Mouse (Mus musculus) forebrain, postnatal 0 days (tissue): ENCODE results near the gene Naa20. TPM values are rescaled to one million over a fixed set of nuclear protein-coding genes. Genes with fewer than 3 reads are reported as not detected.
A peak's percentile ranks its signal among the peaks of the same experiment; 100 is the strongest.

Experiments
- ATAC-seq: fragments of 200-750 bp; cut with Nextera tagmentation; 2 replicates; pipeline ENCODE4 v1.8.0; 2017; ENCODE audit warnings: mild to moderate bottlenecking, moderate library complexity
- DNase-seq: peaks from one replicate; pipeline ENCODE4 v3.0.0-alpha.2; 2015
- H3K27ac ChIP-seq: fragments of 300-500 bp; sonication (generic); 2 replicates; pipeline ENCODE4 v1.5.1; 2014; ENCODE audit warnings: low read depth, mild to moderate bottlenecking, antibody characterized with exemption, low read length, moderate library complexity, mixed read lengths
- H3K27me3 ChIP-seq: fragments of 300-500 bp; sonication (generic); 2 replicates; pipeline ENCODE4 v1.6.1; 2014; ENCODE audit warnings: mild to moderate bottlenecking, low read length, mixed read lengths; ENCODE audit not compliant: insufficient read depth
- H3K36me3 ChIP-seq: fragments of 300-500 bp; sonication (generic); 2 replicates; pipeline ENCODE4 v1.6.1; 2014; ENCODE audit warnings: mild to moderate bottlenecking, moderate library complexity; ENCODE audit not compliant: insufficient read depth
- H3K4me1 ChIP-seq: fragments of 300-500 bp; sonication (generic); 2 replicates; pipeline ENCODE4 v1.6.1; 2014; ENCODE audit warnings: antibody characterized with exemption; ENCODE audit not compliant: insufficient read depth
- H3K4me2 ChIP-seq: fragments of 300-500 bp; sonication (generic); 2 replicates; pipeline ENCODE4 v1.6.1; 2014; ENCODE audit warnings: low read depth, mild to moderate bottlenecking, moderate library complexity
- H3K4me3 ChIP-seq: fragments of 300-500 bp; sonication (generic); 2 replicates; pipeline ENCODE4 v1.5.1; 2014; ENCODE audit warnings: low read depth, low read length, mixed read lengths
- H3K9ac ChIP-seq: fragments of 300-500 bp; sonication (generic); 2 replicates; pipeline ENCODE4 v1.6.1; 2014; ENCODE audit warnings: mild to moderate bottlenecking
- H3K9me3 ChIP-seq: fragments of 300-500 bp; sonication (generic); 2 replicates; pipeline ENCODE4 v1.6.1; 2016; ENCODE audit warnings: low read length
- CTCF ChIP-seq: sonication (generic); IDR thresholded peaks from 2 replicates; pipeline ENCODE4 v1.5.1; 2016; ENCODE audit warnings: antibody characterized with exemption, control low read depth, low read depth
- WGBS: fragments of 180-500 bp; shearing (Covaris S2); extraction: QIAGEN DNeasy Blood & Tissue Kit; methylation state at CpG from one replicate; pipeline ENCODE4 v1.1.7; 2014; 5-methylcytosine and 5-hydroxymethylcytosine counted together
- polyA plus RNA-seq: library from polyadenylated mRNA; unstranded; fragments of >200 nt; fragmentation: Nextera tagmentation; extraction: Ambion mirVana; gene quantifications from 2 replicates; pipeline ENCODE4 v1.2.1, GENCODE M21; 2015
- total RNA-seq: library from RNA; depleted of rRNA; stranded (reverse); fragments of >200 nt; gene quantifications from 2 replicates; pipeline ENCODE4 v1.2.3, GENCODE M21; 2014

Gene Naa20
- total and polyA plus RNA-seq, 2 experiments from 2014 or later: 124 to 152 TPM

DNA sequence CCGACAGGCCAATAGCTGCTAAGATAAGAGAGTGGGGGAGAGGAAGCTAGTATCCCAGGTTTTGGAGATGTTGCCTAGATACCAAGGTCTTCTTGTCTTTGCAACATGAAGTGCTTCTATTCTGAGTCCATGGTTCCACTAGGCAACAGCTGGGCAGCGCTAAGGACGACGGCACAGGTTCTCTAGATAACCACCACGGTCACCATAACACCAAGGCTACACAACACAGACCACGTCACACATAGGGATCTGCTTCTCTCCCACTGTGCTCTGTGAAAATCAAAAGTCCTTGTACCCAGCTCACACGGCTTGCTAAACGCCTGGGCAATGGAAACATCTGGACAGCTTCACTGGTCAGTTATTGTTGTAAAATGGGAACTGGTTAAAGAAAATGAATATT, 35.1 kb downstream of the Naa20 start:
- no peak overlapping the region for H3K4me2 ChIP-seq
- H3K9me3 ChIP-seq: no peaks in the 10 kb centered on the region
- TF ChIP-seq CTCF: no peak
- DNase-seq (no peak), ATAC-seq (no peak)
- H3K9ac ChIP-seq: no peak overlapping the region
- H3K27ac ChIP-seq: no peak overlapping the region
- H3K4me1 ChIP-seq: peaks cover 7% of the 10 kb centered on the region; the same call in 1 of the 2 replicates
- H3K4me3 ChIP-seq: no peak overlapping the region
- H3K36me3 ChIP-seq: 0 out of 2 replicates have a peak, but pooled peaks cover 6% of the 10 kb centered on the region
- H3K27me3 ChIP-seq: no peaks in the 10 kb centered on the region; the same call in 1 of the 2 replicates
- WGBS: 91% methylated on average over 8 of the region's 8 CpGs

DNA sequence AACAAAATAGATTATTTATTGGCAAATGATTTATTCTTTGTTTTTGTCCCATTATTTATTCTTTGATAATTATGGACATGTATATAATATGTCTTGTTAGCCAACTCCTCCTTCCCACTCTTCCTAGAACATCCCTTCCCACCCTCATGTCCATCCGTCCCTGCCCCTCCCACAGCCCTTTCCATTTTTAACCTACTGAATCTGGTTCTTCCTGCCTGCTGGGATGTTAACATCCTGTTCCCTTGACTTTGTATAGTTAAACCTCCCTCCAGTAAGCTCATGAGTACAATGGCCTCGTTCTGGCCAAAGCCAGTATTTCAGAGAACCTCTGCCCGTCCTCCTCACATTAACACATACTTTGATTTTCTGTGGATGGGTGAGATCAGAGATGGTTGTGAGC, 39.5 kb downstream of the Naa20 start:
- no peak for DNase-seq
- TF ChIP-seq CTCF: no peak
- WGBS: 81% methylated on average over 3 of the region's 3 CpGs
- Histone ChIP-seq H3K27me3 (no peaks in the 10 kb centered on the region; the same call in 1 of the 2 replicates), H3K27ac (no peak overlapping the region), H3K36me3 (no peaks in the 10 kb centered on the region), H3K4me3 (no peak overlapping the region), H3K9ac (no peak overlapping the region), H3K4me2 (no peak overlapping the region), H3K4me1 (no peaks in the 10 kb centered on the region), H3K9me3 (no peaks in the 10 kb centered on the region)
- ATAC-seq: no peak

DNA sequence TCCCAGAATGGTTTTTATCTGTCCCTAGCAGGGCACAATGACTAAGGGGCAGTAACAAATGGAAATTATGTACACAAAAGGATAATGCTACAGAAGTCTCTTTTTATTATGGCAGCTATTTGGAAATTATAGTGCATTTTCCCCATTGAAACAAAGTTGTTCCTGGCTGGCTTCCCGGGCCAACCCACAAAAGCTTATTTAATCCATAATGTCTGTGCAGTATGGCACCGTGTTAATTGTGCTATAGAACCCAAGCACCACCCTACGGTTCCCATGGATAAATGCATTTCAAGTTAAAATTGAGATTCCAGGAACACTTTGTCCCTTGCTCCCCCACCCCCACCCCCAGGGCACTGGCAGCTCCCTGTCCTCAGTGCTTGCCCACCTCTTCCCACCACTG, 42.4 kb downstream of the Naa20 start:
- Histone ChIP-seq H3K27ac (no peak overlapping the region), H3K36me3 (no peaks in the 10 kb centered on the region), H3K9me3 (no peaks in the 10 kb centered on the region), H3K27me3 (no peaks in the 10 kb centered on the region), H3K4me2 (no peak overlapping the region), H3K4me1 (no peaks in the 10 kb centered on the region), H3K9ac (no peak overlapping the region), H3K4me3 (no peak overlapping the region)
- 32% methylated on average over 3 of the region's 3 CpGs for WGBS
- no peak for ATAC-seq
- no peak for TF ChIP-seq CTCF
- no peak for DNase-seq

DNA sequence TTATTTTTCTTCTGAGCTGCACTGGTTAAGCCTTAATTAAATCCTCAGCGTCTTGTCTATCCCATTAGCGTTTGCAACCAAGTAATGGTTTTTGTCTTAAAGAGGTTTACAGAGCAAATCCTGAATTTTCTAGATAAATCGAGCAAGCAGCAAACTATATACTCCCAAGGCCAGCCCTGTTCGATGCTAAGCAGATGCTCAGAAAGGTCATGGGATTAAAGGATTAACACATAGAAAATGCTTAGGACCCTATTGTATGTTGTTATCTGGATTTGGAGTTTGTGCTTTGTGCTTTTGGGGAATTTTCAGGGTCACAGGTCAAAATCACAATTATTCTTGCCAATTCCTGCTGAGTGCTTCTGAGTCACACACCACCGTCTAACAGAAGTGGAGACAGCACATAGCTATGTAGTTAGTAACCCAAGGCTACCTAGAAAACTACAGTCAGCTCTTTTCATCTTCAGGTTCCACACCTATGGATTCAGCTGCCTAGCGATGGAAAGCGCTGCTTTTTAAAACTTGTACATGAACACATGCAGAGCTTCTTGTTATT, 46.6 kb downstream of the Naa20 start:
- Histone ChIP-seq H3K4me1 (no peaks in the 10 kb centered on the region), H3K9me3 (no peaks in the 10 kb centered on the region), H3K4me3 (no peak overlapping the region), H3K4me2 (no peak overlapping the region), H3K27me3 (no peaks in the 10 kb centered on the region), H3K36me3 (no peaks in the 10 kb centered on the region), H3K9ac (no peak overlapping the region), H3K27ac (no peak overlapping the region)
- ATAC-seq: no peak
- no peak for TF ChIP-seq CTCF
- WGBS: 58% methylated on average over 7 of the region's 7 CpGs
- no peak for DNase-seq

DNA sequence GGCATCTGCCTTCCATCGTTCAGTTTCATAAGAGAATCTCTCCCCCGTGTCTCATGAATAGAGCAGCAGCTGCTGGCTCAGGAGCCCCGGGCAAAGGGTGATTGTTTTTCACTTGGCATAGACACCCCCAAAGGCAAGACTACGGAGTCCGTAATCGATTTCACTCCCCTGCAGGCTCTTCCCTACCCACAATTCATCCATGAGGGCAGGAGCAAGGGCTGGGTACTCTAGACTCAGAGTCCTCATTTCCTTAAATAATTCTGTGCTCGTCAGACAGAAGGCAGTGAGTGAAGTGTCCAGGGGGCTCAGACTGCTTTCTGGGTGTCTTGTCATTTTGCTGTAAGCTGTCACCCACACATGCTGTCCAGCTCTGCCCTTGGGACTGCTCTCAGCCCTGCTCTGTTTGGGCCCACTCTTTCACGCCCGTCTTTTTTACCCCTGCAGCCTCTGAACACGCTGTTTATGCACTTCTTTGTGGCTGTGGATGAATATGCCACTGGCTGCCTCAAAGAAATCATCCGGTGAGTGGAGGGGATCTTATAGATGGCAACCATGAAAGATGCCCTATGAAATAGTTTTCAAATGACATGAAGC, 47.7 kb downstream of the Naa20 start:
- H3K27me3 ChIP-seq: no peaks in the 10 kb centered on the region
- H3K9ac ChIP-seq: no peak overlapping the region
- ATAC-seq (0 out of 2 replicates have a peak, but pooled peaks have one; percentile 34), DNase-seq (no peak)
- H3K36me3 ChIP-seq: no peaks in the 10 kb centered on the region
- H3K4me3 ChIP-seq: no peak overlapping the region
- no peak overlapping the region for H3K27ac ChIP-seq
- no peak for TF ChIP-seq CTCF
- H3K4me2 ChIP-seq: no peak overlapping the region
- no peaks in the 10 kb centered on the region for H3K4me1 ChIP-seq
- 22% methylated on average over 11 of the region's 11 CpGs for WGBS
- H3K9me3 ChIP-seq: no peaks in the 10 kb centered on the region

DNA sequence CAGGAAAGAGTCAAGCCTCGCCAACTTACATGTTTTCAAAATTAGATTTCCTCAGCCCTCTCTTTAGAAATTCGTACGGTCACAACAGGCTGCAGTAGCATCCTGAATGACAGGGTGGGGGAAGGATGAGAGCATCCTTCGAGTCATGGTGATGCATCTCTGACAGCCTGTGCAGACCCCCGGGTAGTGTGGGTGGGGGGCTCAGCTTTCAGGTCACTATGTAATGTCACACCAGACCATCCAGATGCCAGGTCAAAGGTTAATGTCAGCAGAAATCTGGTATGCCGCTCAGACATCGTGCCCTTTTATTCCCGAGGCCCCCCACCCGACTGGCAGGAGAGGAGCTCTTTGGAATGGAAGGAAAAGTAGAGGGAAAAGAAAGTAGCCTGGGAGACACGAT, 48.3 kb downstream of the Naa20 start:
- Histone ChIP-seq H3K4me1 (no peaks in the 10 kb centered on the region), H3K9ac (no peak overlapping the region), H3K27ac (no peak overlapping the region), H3K4me2 (no peak overlapping the region), H3K4me3 (no peak overlapping the region), H3K27me3 (no peaks in the 10 kb centered on the region), H3K36me3 (no peaks in the 10 kb centered on the region), H3K9me3 (no peaks in the 10 kb centered on the region)
- 44% methylated on average over 10 of the region's 10 CpGs for WGBS
- ATAC-seq (no peak), DNase-seq (no peak)
- TF ChIP-seq CTCF: no peak

DNA sequence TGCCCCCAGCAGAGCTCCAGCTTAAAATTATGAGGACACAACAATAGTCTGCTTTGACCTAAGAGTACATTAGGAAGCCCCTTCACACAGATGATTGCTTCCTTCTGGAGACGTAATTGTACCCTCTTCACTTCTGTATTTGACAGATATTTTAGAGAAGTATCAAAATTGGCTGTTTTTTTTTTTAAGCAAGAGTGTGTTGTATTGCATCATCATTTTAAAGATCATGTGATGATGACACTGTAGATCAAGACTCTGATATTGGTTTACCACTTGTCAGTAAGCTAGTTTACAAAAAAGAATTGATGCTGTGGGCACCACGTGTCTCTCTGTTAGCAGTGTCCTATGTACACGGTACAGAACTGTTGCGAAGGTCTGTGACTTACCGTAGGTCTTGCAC, 50.8 kb downstream of the Naa20 start:
- Histone ChIP-seq H3K9ac (no peak overlapping the region), H3K4me3 (no peak overlapping the region), H3K27me3 (no peaks in the 10 kb centered on the region), H3K36me3 (no peaks in the 10 kb centered on the region), H3K9me3 (no peaks in the 10 kb centered on the region), H3K4me2 (no peak overlapping the region), H3K27ac (no peak overlapping the region), H3K4me1 (no peaks in the 10 kb centered on the region)
- DNase-seq (no peak), ATAC-seq (no peak)
- WGBS: 91% methylated on average over 5 of the region's 5 CpGs
- TF ChIP-seq CTCF: no peak
